Mouse (Mus musculus): Measurements from ENCODE around the gene Parp16. TPM values are rescaled to one million over a fixed set of nuclear protein-coding genes. Genes with fewer than 3 reads are reported as not detected.
"Not testable (repeated sequence)": the region's sequence is repeated elsewhere in the genome, so short reads cannot be mapped to it uniquely, and the experiment has no call there.

Parp16 gene
- polyA plus RNA-seq, 1 experiment from 2014 or later, result 10.2 TPM

- ATAC-seq (ENCODE audit: insufficient read depth), result peak; percentile 91
- under 1% methylated on average over 57 of the region's 59 CpGs for WGBS (ENCODE audit: insufficient replicate concordance)
- Histone ChIP-seq H3K9me3 (replicated peaks) (no peaks in the 10 kb centered on the region), H3K27me3 (no peaks in the 10 kb centered on the region), H3K27ac (replicated peaks) (peak overlapping the region; percentile 100), H3K9ac (peak overlapping the region; percentile 96), H3K4me2 (peak overlapping the region; percentile 94), H3K36me3 (replicated peaks) (no peaks in the 10 kb centered on the region), H3K4me1 (replicated peaks) (peaks cover 58% of the 10 kb centered on the region), H3K4me3 (replicated peaks) (peak overlapping the region; percentile 80)
Measured at GRCm38 (mm10) chr9:65214778-65215493, 19.8 kb downstream of the Parp16 start.

GRCm38 (mm10) chr9:65215494-65216126, 20.5 kb downstream of the Parp16 start:
- H3K4me2 ChIP-seq, result peak overlapping the region; percentile 94
- H3K27me3 ChIP-seq, result no peaks in the 10 kb centered on the region
- H3K4me3 ChIP-seq (replicated peaks), result peak overlapping the region; percentile 80
- ATAC-seq (ENCODE audit: insufficient read depth), result peak; percentile 78
- peaks cover 64% of the 10 kb centered on the region for H3K4me1 ChIP-seq (replicated peaks)
- no peaks in the 10 kb centered on the region for H3K36me3 ChIP-seq (replicated peaks)
- peak overlapping the region; percentile 96 for H3K9ac ChIP-seq
- peak overlapping the region; percentile 100 for H3K27ac ChIP-seq (replicated peaks)
- 1% methylated on average over 31 of the region's 31 CpGs for WGBS (ENCODE audit: insufficient replicate concordance)
- H3K9me3 ChIP-seq (replicated peaks), result no peaks in the 10 kb centered on the region

- H3K27me3 ChIP-seq, result no peaks in the 10 kb centered on the region
- peak overlapping the region; percentile 100 for H3K27ac ChIP-seq (replicated peaks)
- 16% methylated on average over 8 of the region's 8 CpGs for WGBS (ENCODE audit: insufficient replicate concordance)
- H3K4me3 ChIP-seq (replicated peaks), result peak overlapping the region; percentile 80
- H3K36me3 ChIP-seq (replicated peaks), result no peaks in the 10 kb centered on the region
- peak overlapping the region; percentile 96 for H3K9ac ChIP-seq
- ATAC-seq (ENCODE audit: insufficient read depth), result no peak
- peaks cover 68% of the 10 kb centered on the region for H3K4me1 ChIP-seq (replicated peaks)
- peak overlapping the region; percentile 94 for H3K4me2 ChIP-seq
- no peaks in the 10 kb centered on the region for H3K9me3 ChIP-seq (replicated peaks)
Measured at GRCm38 (mm10) chr9:65216972-65217371, 21.8 kb downstream of the Parp16 start.

GRCm38 (mm10) chr9:65217661-65218060, 22.5 kb downstream of the Parp16 start:
- H3K4me1 ChIP-seq (replicated peaks), result peaks cover 68% of the 10 kb centered on the region
- WGBS (ENCODE audit: insufficient replicate concordance), result 9% methylated on average over 6 of the region's 6 CpGs
- ATAC-seq (ENCODE audit: insufficient read depth), result no peak
- peak overlapping the region; percentile 94 for H3K4me2 ChIP-seq
- no peaks in the 10 kb centered on the region for H3K27me3 ChIP-seq
- peak overlapping the region; percentile 100 for H3K27ac ChIP-seq (replicated peaks)
- peak overlapping the region; percentile 80 for H3K4me3 ChIP-seq (replicated peaks)
- no peaks in the 10 kb centered on the region for H3K36me3 ChIP-seq (replicated peaks)
- no peaks in the 10 kb centered on the region for H3K9me3 ChIP-seq (replicated peaks)
- peak overlapping the region; percentile 96 for H3K9ac ChIP-seq

GRCm38 (mm10) chr9:65218916-65219315, 23.8 kb downstream of the Parp16 start:
- Histone ChIP-seq H3K9ac (peak overlapping the region; percentile 29; the same call in 1 of the 2 replicates), H3K36me3 (replicated peaks) (no peaks in the 10 kb centered on the region), H3K4me1 (replicated peaks) (peaks cover 67% of the 10 kb centered on the region), H3K27ac (replicated peaks) (peak overlapping the region; percentile 100), H3K27me3 (no peaks in the 10 kb centered on the region), H3K9me3 (replicated peaks) (no peaks in the 10 kb centered on the region), H3K4me3 (replicated peaks) (no peak overlapping the region), H3K4me2 (peak overlapping the region; percentile 94)
- no peak for ATAC-seq (ENCODE audit: insufficient read depth)
- 45% methylated on average over 1 of the region's 1 CpGs for WGBS (ENCODE audit: insufficient replicate concordance)

GRCm38 (mm10) chr9:65220398-65220797, 25.2 kb downstream of the Parp16 start:
- not testable (repeated sequence) for H3K9ac ChIP-seq; H3K36me3 ChIP-seq (replicated peaks); H3K4me3 ChIP-seq (replicated peaks); H3K4me2 ChIP-seq; H3K27ac ChIP-seq (replicated peaks); ATAC-seq (ENCODE audit: insufficient read depth); H3K27me3 ChIP-seq; H3K9me3 ChIP-seq (replicated peaks)
- H3K4me1 ChIP-seq (replicated peaks), result peaks cover 64% of the 10 kb centered on the region
- 42% methylated on average over 3 of the region's 3 CpGs for WGBS (ENCODE audit: insufficient replicate concordance)

GRCm38 (mm10) chr9:65223927-65224326, 28.8 kb downstream of the Parp16 start:
- peaks cover 10% of the 10 kb centered on the region for H3K36me3 ChIP-seq (replicated peaks)
- 75% methylated on average over 6 of the region's 6 CpGs for WGBS (ENCODE audit: insufficient replicate concordance)
- H3K4me3 ChIP-seq (replicated peaks), result no peak overlapping the region
- no peak overlapping the region for H3K9ac ChIP-seq
- no peak for ATAC-seq (ENCODE audit: insufficient read depth)
- no peaks in the 10 kb centered on the region for H3K27me3 ChIP-seq
- H3K4me2 ChIP-seq, result no peak overlapping the region
- no peak overlapping the region for H3K27ac ChIP-seq (replicated peaks)
- no peaks in the 10 kb centered on the region for H3K9me3 ChIP-seq (replicated peaks)
- H3K4me1 ChIP-seq (replicated peaks), result peaks cover 32% of the 10 kb centered on the region

GRCm38 (mm10) chr9:65225795-65226194, 30.6 kb downstream of the Parp16 start:
- Histone ChIP-seq H3K27ac (replicated peaks) (no peak overlapping the region), H3K27me3 (no peaks in the 10 kb centered on the region), H3K4me3 (replicated peaks) (no peak overlapping the region), H3K9ac (no peak overlapping the region), H3K36me3 (replicated peaks) (peaks cover 23% of the 10 kb centered on the region), H3K4me2 (no peak overlapping the region), H3K9me3 (replicated peaks) (no peaks in the 10 kb centered on the region), H3K4me1 (replicated peaks) (peaks cover 17% of the 10 kb centered on the region)
- WGBS (ENCODE audit: insufficient replicate concordance), result 31% methylated on average over 4 of the region's 4 CpGs
- ATAC-seq (ENCODE audit: insufficient read depth), result no peak

GRCm38 (mm10) chr9:65230250-65230649, 35.1 kb downstream of the Parp16 start:
- no peak overlapping the region for H3K4me2 ChIP-seq
- no peaks in the 10 kb centered on the region for H3K9me3 ChIP-seq (replicated peaks)
- H3K9ac ChIP-seq, result no peak overlapping the region
- no peaks in the 10 kb centered on the region for H3K27me3 ChIP-seq
- peaks cover 6% of the 10 kb centered on the region for H3K4me1 ChIP-seq (replicated peaks)
- WGBS (ENCODE audit: insufficient replicate concordance), result 61% methylated on average over 6 of the region's 6 CpGs
- H3K27ac ChIP-seq (replicated peaks), result no peak overlapping the region
- H3K36me3 ChIP-seq (replicated peaks), result peaks cover 54% of the 10 kb centered on the region
- no peak for ATAC-seq (ENCODE audit: insufficient read depth)
- H3K4me3 ChIP-seq (replicated peaks), result no peak overlapping the region

- ATAC-seq (ENCODE audit: insufficient read depth), result no peak
- Histone ChIP-seq H3K27ac (replicated peaks) (no peak overlapping the region), H3K4me1 (replicated peaks) (peaks cover 6% of the 10 kb centered on the region), H3K27me3 (no peaks in the 10 kb centered on the region), H3K9me3 (replicated peaks) (no peaks in the 10 kb centered on the region), H3K4me3 (replicated peaks) (no peak overlapping the region), H3K9ac (no peak overlapping the region), H3K4me2 (no peak overlapping the region), H3K36me3 (replicated peaks) (peaks cover 56% of the 10 kb centered on the region)
- WGBS (ENCODE audit: insufficient replicate concordance), result 65% methylated on average over 8 of the region's 8 CpGs
Measured at GRCm38 (mm10) chr9:65231284-65231683, 36.1 kb downstream of the Parp16 start.

GRCm38 (mm10) chr9:65233243-65233985, 38.3 kb downstream of the Parp16 start:
- no peaks in the 10 kb centered on the region for H3K9me3 ChIP-seq (replicated peaks)
- WGBS (ENCODE audit: insufficient replicate concordance), result 74% methylated on average over 9 of the region's 9 CpGs
- H3K27ac ChIP-seq (replicated peaks), result peak overlapping the region; percentile 71
- ATAC-seq (ENCODE audit: insufficient read depth), result peak; percentile 37; the same call in 1 of the 2 replicates
- H3K27me3 ChIP-seq, result no peaks in the 10 kb centered on the region
- no peak overlapping the region for H3K4me2 ChIP-seq
- H3K4me3 ChIP-seq (replicated peaks), result no peak overlapping the region
- H3K4me1 ChIP-seq (replicated peaks), result peaks cover 6% of the 10 kb centered on the region
- peaks cover 63% of the 10 kb centered on the region for H3K36me3 ChIP-seq (replicated peaks)
- no peak overlapping the region for H3K9ac ChIP-seq
